Mouse (Mus musculus) hindbrain, embryonic 14.5 days (tissue): ENCODE results near the gene Scg5. TPM values are rescaled to one million over a fixed set of nuclear protein-coding genes. Genes with fewer than 3 reads are reported as not detected.

Experiments
- ATAC-seq: fragments of 200-750 bp; cut with Nextera tagmentation; 2 replicates; pipeline ENCODE4 v1.8.0; 2017; ENCODE audit warnings: moderate number of reproducible peaks, mild to moderate bottlenecking, moderate TSS enrichment, moderate library complexity; ENCODE audit not compliant: low FRiP score
- DNase-seq: peaks from one replicate; pipeline ENCODE4 v3.0.0-alpha.2; 2015; ENCODE audit warnings: low spot score
- H3K27ac ChIP-seq: fragments of 300-500 bp; sonication (generic); 2 replicates; pipeline ENCODE4 v1.5.1; 2014; ENCODE audit warnings: mild to moderate bottlenecking, moderate library complexity
- H3K27me3 ChIP-seq: fragments of 300-500 bp; sonication (generic); 2 replicates; pipeline ENCODE4 v1.6.1; 2014; ENCODE audit warnings: mild to moderate bottlenecking, low read length, mixed read lengths; ENCODE audit not compliant: control insufficient read depth, insufficient read depth
- H3K36me3 ChIP-seq: fragments of 300-500 bp; sonication (generic); replicated peaks from 2 replicates; pipeline ENCODE4 v1.6.1; 2014; ENCODE audit not compliant: control insufficient read depth, insufficient read depth
- H3K4me1 ChIP-seq: fragments of 300-500 bp; sonication (generic); replicated peaks from 2 replicates; pipeline ENCODE4 v1.6.1; 2014; ENCODE audit warnings: antibody characterized with exemption, low read length, mixed read lengths; ENCODE audit not compliant: control insufficient read depth, insufficient read depth
- H3K4me2 ChIP-seq: fragments of 300-500 bp; sonication (generic); replicated peaks from 2 replicates; pipeline ENCODE4 v1.6.1; 2014; ENCODE audit warnings: mild to moderate bottlenecking, moderate library complexity
- H3K4me3 ChIP-seq: fragments of 300-500 bp; sonication (generic); replicated peaks from 2 replicates; pipeline ENCODE4 v1.5.1; 2014; ENCODE audit warnings: mild to moderate bottlenecking, low read length
- H3K9ac ChIP-seq: fragments of 300-500 bp; sonication (generic); 2 replicates; pipeline ENCODE4 v1.6.1; 2014
- H3K9me3 ChIP-seq: fragments of 300-500 bp; sonication (generic); 2 replicates; pipeline ENCODE4 v1.6.1; 2016; ENCODE audit warnings: low read length; ENCODE audit not compliant: control insufficient read depth
- WGBS: fragments of 180-500 bp; shearing (Covaris S2); extraction: QIAGEN DNeasy Blood & Tissue Kit; methylation state at CpG from one replicate; pipeline ENCODE4 v1.1.7; 2014; 5-methylcytosine and 5-hydroxymethylcytosine counted together
- polyA plus RNA-seq: library from polyadenylated mRNA; unstranded; fragments of >200 nt; fragmentation: Nextera tagmentation; extraction: Ambion mirVana; gene quantifications from 2 replicates; pipeline ENCODE4 v1.2.1, GENCODE M21; 2014

Scg5 gene
- polyA plus RNA-seq, 1 experiment from 2014 or later: 244 TPM

DNA sequence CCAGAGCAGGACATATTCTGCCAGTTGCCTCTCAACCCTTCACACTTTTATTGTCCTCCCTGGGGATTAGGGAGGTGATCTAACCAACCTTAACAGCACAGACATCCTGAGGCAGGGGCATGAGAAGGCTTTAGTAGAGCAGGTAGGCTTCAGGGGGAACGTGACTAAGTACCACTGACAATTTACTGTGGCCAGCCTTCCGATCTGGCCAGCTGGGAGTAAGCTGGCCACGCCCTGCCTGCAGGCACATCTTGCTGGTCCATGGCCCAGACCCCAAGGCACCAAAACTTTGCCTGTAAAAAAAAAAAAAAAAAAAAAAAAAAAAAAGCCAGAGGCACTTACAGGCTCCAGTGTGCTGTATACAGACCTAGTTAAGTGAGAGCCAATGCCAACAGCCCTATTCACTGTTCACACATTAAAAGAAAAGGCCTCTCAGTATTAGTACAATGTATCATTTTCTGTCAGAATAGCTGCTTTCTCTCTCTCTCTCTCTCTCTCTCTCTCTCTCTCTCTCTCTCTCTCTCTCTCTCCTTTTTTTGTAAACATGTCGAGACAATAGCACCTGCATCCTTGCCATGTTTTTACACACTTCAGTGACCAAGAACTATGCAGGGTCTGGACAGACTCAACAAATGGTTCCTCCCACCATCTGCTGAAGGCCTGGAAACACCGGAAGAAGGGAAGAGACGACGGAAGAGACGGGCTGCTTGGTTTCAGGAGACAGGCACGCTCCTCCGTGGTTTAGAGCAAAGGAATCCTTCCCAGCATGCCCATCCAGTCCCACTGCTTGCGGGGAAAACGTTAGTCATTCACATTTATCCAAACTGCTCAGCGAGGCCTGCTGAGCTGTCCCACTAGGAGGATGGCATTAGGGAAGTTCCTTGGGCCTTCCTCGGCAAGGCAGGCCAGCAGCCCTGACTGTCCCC, 11.0 kb downstream of the Scg5 start:
- WGBS: 58% methylated on average over 14 of the region's 14 CpGs
- no peaks in the 10 kb centered on the region for H3K4me1 ChIP-seq
- H3K27ac ChIP-seq: no peak overlapping the region
- DNase-seq (no peak), ATAC-seq (peak; percentile 68; the same call in 1 of the 2 replicates)
- H3K4me3 ChIP-seq: no peak overlapping the region
- no peaks in the 10 kb centered on the region for H3K27me3 ChIP-seq
- H3K9ac ChIP-seq: no peak overlapping the region
- H3K36me3 ChIP-seq: peaks cover 38% of the 10 kb centered on the region
- H3K9me3 ChIP-seq: no peaks in the 10 kb centered on the region
- no peak overlapping the region for H3K4me2 ChIP-seq

DNA sequence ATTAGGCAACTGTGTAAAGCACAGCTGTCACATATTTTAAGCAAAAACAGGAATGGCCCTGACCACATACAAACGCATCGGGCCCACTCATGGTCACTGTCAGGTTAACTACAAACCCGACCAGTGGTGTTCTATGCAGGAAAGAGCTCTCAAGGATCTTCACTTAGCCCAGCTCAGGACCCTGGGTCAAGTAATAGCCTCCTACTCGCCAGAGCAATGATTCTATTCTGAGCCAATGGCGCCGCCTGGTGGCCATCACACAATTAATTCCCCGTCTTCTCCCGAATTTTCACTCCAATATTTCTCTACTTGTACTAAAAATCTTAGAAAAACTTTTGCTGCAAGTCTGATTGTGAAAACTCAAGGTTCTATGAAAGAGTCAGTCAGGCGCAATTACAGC, 21.3 kb downstream of the Scg5 start:
- no peaks in the 10 kb centered on the region for H3K4me1 ChIP-seq
- no peak overlapping the region for H3K4me3 ChIP-seq
- no peak overlapping the region for H3K9ac ChIP-seq
- H3K4me2 ChIP-seq: no peak overlapping the region
- H3K27ac ChIP-seq: no peak overlapping the region
- no peaks in the 10 kb centered on the region for H3K9me3 ChIP-seq
- no peak for ATAC-seq
- 29% methylated on average over 9 of the region's 9 CpGs for WGBS
- H3K36me3 ChIP-seq: no peaks in the 10 kb centered on the region
- DNase-seq: peak; percentile 71
- H3K27me3 ChIP-seq: no peaks in the 10 kb centered on the region

DNA sequence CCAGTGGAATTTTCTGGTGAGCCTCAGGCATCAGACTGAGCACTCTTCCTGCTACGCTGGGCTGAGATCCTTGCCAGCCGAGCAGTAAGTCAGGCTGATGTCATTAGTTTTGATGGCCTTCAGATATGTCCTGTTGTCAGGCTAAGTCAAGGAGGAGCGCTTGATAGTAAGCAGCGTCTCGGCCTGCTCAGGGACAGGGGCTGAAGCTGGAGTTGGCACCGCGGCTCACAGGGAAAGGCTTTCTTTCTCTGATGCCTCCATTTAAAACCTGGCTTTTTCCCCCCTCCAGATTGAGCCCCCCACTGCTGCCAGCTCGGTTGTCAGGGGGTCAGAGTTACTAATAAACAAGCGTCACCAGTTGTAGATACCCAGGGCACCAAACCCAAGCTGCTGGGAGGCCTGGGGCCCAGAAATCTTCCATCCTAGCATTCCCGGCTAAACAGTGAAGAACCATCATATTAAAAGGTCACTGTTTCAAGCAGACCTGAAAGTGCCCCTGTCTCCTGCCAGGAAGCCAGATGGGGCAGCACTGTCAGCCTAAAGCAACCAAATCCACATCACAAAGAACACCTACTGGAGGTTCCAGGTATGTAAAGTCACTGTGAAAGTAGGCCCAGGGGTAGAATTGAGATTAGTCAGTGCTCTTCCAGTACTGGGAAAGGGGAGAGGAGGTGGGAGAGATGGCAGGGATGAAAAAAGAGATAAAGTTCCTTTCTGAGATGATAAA, 21.9 kb downstream of the Scg5 start:
- 58% methylated on average over 10 of the region's 10 CpGs for WGBS
- Histone ChIP-seq H3K9me3 (no peaks in the 10 kb centered on the region), H3K27ac (no peak overlapping the region), H3K4me1 (no peaks in the 10 kb centered on the region), H3K4me2 (no peak overlapping the region), H3K4me3 (no peak overlapping the region), H3K9ac (no peak overlapping the region), H3K27me3 (no peaks in the 10 kb centered on the region), H3K36me3 (no peaks in the 10 kb centered on the region)
- ATAC-seq: no peak
- no peak for DNase-seq

DNA sequence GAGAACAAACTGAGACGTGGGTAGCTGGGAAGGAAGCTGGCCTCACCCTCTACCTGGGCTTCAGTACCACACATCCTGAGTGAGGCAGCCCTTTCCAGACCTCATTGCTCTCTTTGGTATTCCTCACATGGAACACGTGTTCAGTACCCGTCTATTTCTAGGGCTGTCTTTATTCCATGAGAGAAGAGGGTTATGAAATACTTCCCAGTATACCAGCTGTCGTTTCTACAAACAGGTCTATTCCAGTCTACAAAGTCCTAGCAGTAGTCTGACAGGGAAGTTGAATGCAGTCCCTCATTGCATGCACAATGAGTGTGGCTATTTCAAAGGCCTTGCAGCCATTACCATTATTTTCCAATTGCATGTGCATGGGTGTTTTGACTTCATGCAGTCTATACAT, 23.2 kb downstream of the Scg5 start:
- H3K36me3 ChIP-seq: no peaks in the 10 kb centered on the region
- DNase-seq (no peak), ATAC-seq (no peak)
- H3K27me3 ChIP-seq: no peaks in the 10 kb centered on the region
- no peak overlapping the region for H3K9ac ChIP-seq
- no peak overlapping the region for H3K27ac ChIP-seq
- WGBS: 83% methylated on average over 4 of the region's 4 CpGs
- H3K9me3 ChIP-seq: no peaks in the 10 kb centered on the region
- no peak overlapping the region for H3K4me3 ChIP-seq
- no peak overlapping the region for H3K4me2 ChIP-seq
- no peaks in the 10 kb centered on the region for H3K4me1 ChIP-seq

DNA sequence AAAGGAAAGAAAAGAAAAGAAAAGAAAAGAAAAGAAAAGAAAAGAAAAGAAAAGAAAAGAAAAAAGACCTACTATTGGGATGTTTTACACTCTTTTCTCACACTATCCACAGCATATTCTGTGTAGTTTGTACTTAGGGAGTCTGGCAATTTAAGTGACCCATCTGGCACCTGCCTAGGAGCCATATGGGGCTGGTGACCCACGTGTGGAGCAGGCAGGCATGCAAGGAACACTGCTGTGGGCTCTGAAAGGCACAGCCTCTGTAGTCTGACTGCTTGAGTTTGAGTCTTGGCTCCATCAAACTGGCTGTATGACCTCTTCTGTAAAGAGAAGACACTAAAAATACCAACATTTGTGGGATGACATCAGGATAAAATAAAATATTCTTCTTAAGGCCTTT, 25.2 kb downstream of the Scg5 start:
- WGBS: 17% methylated on average over 1 of the region's 1 CpGs
- Histone ChIP-seq H3K9me3 (no peaks in the 10 kb centered on the region), H3K9ac (no peak overlapping the region), H3K4me3 (no peak overlapping the region), H3K36me3 (no peaks in the 10 kb centered on the region), H3K4me2 (no peak overlapping the region), H3K4me1 (no peaks in the 10 kb centered on the region), H3K27me3 (no peaks in the 10 kb centered on the region), H3K27ac (no peak overlapping the region)
- DNase-seq: no peak
- no peak for ATAC-seq

DNA sequence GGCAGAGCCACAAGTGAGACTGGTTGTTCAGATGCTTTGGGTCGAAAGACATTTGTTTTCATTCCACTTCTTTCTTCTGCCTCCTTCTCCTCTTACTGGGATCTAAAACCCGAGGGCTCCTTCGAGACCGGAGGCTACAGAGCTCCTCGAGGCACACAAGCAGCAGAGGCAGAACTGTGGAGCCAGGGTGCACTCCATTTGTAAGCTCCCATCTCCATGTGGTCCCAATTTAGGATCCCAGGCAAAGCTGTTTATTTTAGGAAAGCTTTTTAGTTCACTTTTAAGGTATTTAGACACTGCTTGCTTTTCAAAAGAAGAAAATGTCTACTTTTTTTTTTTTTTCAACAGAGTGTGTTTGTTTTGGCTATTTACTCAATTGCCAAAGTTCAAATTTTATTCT, 28.1 kb downstream of the Scg5 start:
- Histone ChIP-seq H3K4me2 (no peak overlapping the region), H3K36me3 (no peaks in the 10 kb centered on the region), H3K4me1 (no peaks in the 10 kb centered on the region), H3K27ac (no peak overlapping the region), H3K9ac (no peak overlapping the region), H3K9me3 (no peaks in the 10 kb centered on the region), H3K4me3 (no peak overlapping the region), H3K27me3 (no peaks in the 10 kb centered on the region)
- WGBS: 86% methylated on average over 5 of the region's 5 CpGs
- ATAC-seq (no peak), DNase-seq (no peak)

DNA sequence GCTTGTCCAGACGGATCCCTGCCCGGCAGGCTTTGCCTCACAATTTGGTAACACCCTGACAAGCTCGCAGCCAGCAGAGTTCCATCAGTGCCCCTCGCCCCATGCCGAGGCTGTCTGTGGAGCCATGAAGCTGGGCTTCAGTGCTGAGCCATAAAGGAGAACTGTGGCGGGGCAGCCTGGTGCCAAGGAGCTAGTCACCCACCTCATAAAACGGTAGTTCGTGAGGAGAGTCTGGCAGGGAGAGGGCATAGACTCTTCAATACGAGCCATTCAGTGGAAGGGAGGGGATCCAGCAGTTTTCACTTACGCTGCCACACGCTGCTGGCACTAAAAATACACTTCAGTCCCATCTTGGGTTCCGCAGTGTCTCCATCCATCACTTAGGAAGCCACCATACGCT, 30.3 kb downstream of the Scg5 start:
- Histone ChIP-seq H3K27ac (no peak overlapping the region), H3K4me2 (no peak overlapping the region), H3K9ac (no peak overlapping the region), H3K36me3 (no peaks in the 10 kb centered on the region), H3K4me3 (no peak overlapping the region), H3K4me1 (no peaks in the 10 kb centered on the region), H3K27me3 (no peaks in the 10 kb centered on the region), H3K9me3 (no peaks in the 10 kb centered on the region)
- 91% methylated on average over 12 of the region's 13 CpGs for WGBS
- ATAC-seq (no peak), DNase-seq (no peak)

DNA sequence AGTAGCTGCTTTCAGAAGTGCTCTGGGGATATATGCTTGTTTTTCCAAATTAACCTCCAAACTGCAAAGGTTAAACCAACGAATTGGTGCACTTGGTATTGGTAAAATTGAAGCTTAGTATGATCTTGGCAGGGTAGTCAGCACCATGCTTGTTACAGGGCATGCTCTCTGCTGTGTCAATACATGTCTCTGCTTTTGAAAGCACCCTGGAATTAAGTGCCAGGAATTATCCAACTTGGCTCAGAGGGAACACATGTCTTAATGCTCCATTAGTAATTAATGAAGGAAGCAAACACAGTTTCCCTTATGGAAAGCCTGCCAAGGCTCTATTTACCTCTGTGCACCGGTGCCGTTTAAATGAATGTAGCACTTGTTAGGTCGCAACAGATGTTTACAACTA, 33.7 kb downstream of the Scg5 start:
- no peak for ATAC-seq
- Histone ChIP-seq H3K27ac (no peak overlapping the region), H3K4me2 (no peak overlapping the region), H3K9me3 (no peaks in the 10 kb centered on the region), H3K4me1 (no peaks in the 10 kb centered on the region), H3K27me3 (no peaks in the 10 kb centered on the region), H3K36me3 (peaks cover 10% of the 10 kb centered on the region; the same call in 1 of the 2 replicates), H3K9ac (no peak overlapping the region), H3K4me3 (no peak overlapping the region)
- WGBS: 75% methylated on average over 4 of the region's 4 CpGs
- no peak for DNase-seq

DNA sequence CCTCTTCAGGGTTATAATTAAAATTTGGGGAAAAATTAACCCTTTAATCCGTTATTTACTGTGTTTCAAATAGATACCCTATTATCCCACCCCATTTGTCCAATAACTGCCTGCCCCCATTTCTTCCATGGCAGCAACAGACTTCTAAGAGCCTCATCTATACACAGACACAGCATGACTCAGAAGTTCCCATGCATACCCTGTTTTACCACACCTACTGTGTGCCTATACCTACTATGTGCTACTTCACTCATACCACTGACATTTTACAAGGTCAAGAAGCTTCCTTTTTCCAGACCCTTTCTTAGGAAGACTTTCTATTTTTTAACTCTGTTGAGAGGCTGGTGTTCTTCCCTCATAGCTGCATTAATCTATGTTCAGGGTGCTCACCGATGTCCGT, 35.4 kb downstream of the Scg5 start:
- no peaks in the 10 kb centered on the region for H3K4me1 ChIP-seq
- H3K27ac ChIP-seq: no peak overlapping the region
- DNase-seq (no peak), ATAC-seq (no peak)
- no peak overlapping the region for H3K9ac ChIP-seq
- H3K4me3 ChIP-seq: no peak overlapping the region
- WGBS: 93% methylated on average over 3 of the region's 3 CpGs
- H3K9me3 ChIP-seq: no peaks in the 10 kb centered on the region
- no peak overlapping the region for H3K4me2 ChIP-seq
- H3K36me3 ChIP-seq: peaks cover 20% of the 10 kb centered on the region
- no peaks in the 10 kb centered on the region for H3K27me3 ChIP-seq
